Mouse (Mus musculus): ENCODE results near the gene Zbtb17.

Gene Zbtb17

DNA sequence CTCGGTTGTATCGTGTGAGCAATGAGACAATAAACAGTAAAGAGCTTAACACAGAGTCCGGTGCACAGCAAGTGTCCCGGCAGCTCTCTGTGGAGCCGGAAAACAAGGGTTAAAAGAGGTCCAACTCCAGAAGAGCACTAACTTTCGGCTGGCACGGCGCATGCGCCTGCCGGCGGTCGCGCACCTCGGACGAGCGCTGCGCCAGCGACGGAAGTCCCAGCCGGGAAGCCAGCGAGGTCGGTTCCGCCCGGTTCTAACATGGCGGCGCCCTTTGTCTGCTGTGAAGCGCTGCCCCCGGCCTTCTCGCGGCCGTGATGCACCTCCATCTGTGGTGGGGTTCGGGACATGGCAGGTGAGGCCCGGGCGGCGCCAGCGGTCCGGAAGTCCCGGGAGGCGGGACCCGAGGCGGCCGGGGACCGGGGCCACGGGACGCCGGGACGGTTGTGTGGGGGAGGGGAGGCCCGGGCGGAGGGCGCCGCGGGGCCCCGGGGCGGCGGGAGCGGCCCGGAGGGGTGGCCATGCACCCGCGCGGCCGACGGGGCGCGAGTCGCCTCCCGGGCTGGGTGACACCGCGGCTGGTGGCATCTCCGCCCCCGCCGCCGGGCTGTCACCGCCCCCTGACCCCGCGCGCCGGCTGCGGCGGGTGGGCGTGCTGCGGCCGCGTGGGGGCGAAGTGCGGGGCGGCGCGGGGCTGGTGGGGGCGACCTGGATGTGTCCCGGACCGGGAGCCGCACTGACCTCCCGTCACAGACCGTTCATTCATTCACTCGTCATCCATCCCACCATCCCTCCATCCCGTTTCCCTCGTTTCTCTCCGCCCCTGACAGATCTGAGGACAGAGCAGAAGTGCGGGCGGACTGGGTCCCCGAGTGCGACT, at the start of gene Zbtb17:
Gene Zbtb17, plus strand, starts transcription at position 204 of the 877 bp plus-strand sequence.
- peak; percentile 87 to 89 for DNase-seq (ENCODE audit: low spot score in 2 of 2)

GRCm38 (mm10) chr4:141394751-141395150, 49.7 kb upstream of the Zbtb17 start:
- no peak for DNase-seq (ENCODE audit: low spot score in 2 of 2)

- no peak for DNase-seq (ENCODE audit: low spot score in 2 of 2)
Observed at GRCm38 (mm10) chr4:141397861-141398260, 46.6 kb upstream of the Zbtb17 start.

DNA sequence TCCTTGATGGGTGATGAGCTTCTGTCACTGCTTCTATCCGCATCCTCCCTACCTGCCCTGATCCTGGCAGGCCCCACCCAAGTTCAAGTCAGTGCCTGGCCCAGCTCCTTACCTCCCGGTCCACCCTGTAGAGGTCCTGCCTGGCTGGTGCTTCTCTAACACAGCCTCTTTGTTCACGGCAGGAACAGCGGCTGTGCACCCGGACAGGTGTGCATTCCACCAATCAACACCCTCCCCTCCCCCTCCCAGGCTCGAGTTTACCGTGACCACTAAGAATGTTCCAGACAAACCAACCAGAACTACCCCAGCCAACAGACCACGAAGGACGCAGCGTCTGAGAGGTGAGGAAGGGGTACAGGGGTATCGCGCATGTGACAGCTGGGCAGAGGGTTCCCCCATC, 45.9 kb upstream of the Zbtb17 start, which contains the start of gene Clcnka:
Gene Clcnka, minus strand, starts transcription at position 180 of the 400 bp plus-strand sequence.
- DNase-seq (ENCODE audit: low spot score in 2 of 2) = no peak

- DNase-seq (ENCODE audit: low spot score in 2 of 2) = no peak
Observed at GRCm38 (mm10) chr4:141400171-141400570, 44.3 kb upstream of the Zbtb17 start.

DNA sequence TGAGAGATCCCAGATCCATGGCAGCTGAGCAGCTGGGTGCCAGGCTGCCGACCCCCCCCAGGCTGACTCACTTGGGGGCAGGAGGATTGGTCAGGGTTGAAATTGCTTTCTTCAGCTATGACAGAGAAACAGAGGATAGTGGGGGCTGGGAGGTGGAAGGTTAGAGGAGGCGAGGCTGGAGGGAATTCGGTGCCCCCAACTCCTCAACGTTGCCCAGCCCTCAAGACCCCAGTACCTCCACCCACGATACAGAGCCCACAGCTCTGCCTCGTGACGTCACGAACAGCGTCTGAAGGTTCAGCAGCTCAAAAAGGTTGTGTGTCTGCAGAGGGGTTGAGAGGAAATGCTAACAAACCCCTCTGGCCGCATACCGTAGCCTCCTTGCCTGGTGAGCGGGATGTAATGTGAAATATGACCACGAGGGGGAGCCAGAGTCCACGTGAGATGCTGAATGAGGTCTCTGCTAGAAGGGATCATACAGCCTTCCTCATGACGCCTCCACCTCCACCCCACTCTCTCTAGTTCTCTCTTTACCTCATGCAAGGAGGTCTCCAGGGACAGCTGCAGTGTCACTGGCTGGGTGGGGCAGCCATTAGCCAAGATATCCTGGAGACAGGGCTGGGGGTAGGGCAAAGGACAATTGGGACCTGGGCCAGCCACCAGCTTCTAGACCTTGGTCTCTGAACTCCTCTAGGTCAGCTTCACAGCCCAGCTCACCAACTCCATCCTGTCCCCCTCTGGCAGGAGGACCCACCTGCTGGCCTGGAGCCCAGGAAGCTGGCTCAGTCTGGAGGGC, 39.7 kb upstream of the Zbtb17 start:
- peak; percentile 71 to 73 for DNase-seq (ENCODE audit: low spot score in 2 of 2)

DNA sequence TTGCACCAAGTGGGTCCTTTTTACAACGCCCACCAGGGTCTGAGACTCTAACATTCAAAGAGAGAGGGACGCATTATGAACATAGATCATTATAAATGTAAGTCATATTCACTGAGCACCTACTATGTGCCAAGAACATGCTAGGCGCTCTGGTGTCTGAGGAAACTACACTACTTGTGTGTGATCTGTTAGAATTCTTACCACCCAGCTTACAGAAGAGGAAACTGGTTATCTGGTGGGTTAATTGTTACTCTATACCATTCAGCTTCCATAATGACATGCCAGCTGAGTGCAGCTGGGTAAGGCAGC, 39.2 kb upstream of the Zbtb17 start:
- no peak for DNase-seq (ENCODE audit: low spot score in 2 of 2)

DNA sequence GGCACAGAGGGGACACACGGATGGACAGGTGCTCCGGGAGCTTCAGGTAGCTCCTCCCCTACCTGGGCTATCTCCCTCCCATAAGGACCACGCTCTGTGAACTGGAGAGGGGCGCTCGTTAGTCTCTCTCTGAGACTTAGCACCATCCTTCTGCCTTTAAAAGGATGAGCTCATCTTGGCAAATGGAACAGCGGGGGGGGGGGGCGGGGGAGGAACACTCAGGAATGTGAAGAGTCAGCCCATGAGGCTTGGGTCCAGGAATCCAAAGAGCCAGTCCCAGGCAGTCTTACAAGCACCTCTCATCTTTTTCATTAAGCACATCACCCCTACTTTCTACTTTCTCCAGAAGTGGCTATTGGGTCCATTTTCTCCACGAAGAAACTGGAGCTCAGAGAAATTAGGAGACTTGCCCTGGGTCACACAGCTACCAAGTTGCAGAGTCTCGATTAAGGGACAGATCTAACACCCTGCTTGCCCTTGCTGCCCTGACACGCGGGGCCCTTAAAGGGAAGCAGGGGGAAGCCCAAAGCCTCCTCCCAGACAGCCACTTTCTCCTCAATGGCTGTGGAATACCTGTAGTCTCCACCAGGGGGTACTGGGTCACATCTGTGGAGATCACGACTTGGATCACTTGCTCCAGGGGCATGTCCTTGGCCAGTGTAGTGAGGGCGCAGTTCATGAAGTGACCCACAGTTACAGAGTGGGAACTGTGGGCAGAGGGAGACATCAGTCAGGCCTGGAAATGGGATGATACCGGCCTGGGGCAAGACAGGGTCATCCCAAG, 37.7 kb upstream of the Zbtb17 start:
- DNase-seq (ENCODE audit: low spot score in 2 of 2) = no peak

- no peak for DNase-seq (ENCODE audit: low spot score in 2 of 2)
Observed at GRCm38 (mm10) chr4:141408577-141408976, 35.9 kb upstream of the Zbtb17 start.

- no peak for DNase-seq (ENCODE audit: low spot score in 2 of 2)
Observed at GRCm38 (mm10) chr4:141411430-141411992, 32.9 kb upstream of the Zbtb17 start.

DNA sequence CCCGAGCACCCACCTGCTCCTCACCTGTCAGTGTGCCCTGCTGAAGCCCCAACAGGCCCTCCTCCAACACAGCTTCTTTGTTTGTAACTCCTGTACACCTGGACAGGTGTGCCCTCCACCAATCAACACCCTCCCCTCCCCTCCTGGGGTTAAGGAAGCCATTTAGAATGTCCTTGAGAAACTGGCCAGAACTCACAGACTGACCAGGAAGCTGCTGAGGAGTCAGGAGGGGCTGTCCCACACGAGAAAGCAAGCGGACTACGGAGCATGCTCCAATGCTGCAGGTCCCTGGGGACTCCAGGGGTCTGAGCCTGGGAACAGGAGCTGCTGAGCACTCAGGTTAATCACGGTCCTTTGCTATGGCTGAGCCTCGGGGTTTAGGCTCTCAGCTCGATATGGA, 28.5 kb upstream of the Zbtb17 start, which contains the start of gene Clcnkb:
Gene Clcnkb, minus strand, starts transcription at position 91 of the 400 bp plus-strand sequence.
- no peak for DNase-seq (ENCODE audit: low spot score in 2 of 2)

DNA sequence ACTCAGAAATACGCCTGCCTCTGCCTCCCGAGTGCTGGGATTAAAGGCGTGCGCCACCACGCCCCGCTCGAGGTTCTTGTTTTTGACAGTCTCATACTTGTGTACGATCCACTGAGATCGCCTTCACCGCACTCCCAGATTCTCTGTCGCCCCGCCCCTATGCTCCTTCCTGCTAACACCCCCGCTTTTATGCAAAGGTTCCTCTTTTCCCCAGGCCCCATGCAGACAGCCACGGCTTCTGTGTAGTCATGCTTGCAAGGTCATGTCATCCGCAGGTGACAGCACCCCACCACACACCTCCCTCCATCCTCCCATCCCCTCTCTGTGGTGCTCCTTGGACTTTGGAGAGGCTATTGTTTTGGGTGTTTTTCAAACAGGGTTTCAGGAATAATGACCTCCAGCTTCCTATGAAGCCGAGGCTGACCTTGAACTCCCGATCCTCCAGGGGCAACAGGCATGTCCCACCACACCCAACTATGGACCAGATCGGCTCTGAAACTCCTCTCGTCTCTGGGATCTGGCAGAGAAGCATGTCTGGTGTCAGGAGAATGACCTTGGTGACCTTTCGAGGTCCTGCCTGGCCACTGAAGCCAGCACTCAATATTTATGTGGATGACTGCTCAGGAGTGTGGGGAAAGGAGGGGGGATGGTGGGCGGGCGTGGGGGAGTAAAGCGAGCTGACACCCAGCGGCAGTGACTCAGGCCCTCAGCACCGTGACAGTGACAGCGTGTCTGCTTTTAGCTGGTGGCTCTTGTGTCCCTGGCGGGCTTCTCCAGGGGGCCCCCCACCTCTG, 24.9 kb upstream of the Zbtb17 start:
- peak; percentile 72 to 78 for DNase-seq (ENCODE audit: low spot score in 2 of 2)

DNA sequence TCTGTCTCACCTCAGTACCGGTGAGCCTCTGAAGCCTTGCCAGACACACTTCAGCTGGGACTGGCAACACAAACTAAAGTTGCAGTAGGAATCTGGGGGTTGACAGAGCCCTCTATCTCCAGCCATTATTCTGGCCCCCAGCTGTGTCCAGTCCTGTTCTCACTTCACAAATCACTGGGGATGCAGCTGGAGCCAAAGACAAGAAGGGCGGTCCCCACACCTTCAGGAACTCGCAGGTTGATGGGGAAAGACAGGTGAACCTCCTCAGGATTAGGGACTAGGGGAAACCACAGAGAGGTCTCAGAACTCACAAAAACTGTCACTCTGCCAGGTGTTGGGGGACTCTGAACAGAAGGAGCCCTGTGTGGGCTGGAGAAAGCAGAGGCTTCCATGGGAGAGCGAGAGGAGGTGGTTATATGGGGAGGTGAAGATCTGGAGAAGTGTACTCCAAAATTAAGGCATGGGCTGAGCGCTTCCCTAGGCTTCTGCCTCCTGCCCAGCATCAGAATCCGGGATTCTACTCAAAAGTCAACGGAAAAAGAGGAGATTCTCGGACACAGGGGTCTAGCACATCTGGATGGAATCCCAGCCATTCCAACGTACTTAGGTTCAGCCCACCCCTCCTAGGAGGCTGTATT, 24.1 kb upstream of the Zbtb17 start, which contains the start of gene Hspb7:
Gene Hspb7, plus strand, starts transcription at position 588 of the 638 bp plus-strand sequence.
- no peak for DNase-seq (ENCODE audit: low spot score in 2 of 2)

DNA sequence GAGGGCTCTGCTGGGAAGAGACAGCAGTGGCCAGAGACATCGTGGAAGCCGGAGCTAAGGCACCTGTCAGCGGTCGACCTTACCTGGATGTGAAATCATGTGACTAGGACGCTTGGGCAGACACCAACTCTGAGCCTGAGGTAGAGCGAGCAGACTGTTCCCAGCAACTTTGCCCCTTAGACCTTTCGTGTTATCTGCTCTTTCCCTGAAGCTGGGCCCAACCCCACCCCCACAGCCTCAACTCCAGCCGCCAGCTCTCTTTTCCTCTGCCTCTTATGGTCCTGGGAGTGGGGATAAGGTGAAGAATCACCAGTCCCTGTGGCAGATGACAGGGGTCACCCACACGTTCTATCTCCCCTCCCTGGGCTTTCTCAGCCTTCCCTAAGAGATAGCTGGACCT, 23.6 kb upstream of the Zbtb17 start:
- DNase-seq (ENCODE audit: low spot score in 2 of 2) = no peak

DNA sequence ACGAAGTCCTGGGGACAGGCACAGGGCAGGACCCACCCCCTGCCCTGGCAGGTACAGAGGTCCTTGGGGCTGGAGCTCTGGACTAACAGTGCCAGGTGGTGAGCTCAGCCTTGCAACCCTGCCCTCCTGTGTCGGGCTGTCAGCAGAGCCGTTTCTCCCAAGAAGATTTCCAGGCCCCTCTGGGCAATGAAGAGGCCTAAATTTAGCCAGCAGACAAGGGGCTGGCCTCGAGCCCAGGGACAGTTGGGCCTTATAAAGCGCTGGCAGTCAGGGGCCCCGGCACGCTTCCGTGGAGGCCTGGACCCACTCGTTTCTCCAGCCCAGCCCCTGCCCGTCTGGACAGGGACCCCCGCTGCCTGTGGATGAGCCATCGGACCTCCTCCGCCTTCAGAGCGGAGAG, 23.0 kb upstream of the Zbtb17 start:
- no peak for DNase-seq (ENCODE audit: low spot score in 2 of 2)

GRCm38 (mm10) chr4:141422841-141423240, 21.6 kb upstream of the Zbtb17 start:
- DNase-seq (ENCODE audit: low spot score in 2 of 2) = no peak

- no peak for DNase-seq (ENCODE audit: low spot score in 2 of 2)
Observed at GRCm38 (mm10) chr4:141423288-141423687, 21.2 kb upstream of the Zbtb17 start.

DNA sequence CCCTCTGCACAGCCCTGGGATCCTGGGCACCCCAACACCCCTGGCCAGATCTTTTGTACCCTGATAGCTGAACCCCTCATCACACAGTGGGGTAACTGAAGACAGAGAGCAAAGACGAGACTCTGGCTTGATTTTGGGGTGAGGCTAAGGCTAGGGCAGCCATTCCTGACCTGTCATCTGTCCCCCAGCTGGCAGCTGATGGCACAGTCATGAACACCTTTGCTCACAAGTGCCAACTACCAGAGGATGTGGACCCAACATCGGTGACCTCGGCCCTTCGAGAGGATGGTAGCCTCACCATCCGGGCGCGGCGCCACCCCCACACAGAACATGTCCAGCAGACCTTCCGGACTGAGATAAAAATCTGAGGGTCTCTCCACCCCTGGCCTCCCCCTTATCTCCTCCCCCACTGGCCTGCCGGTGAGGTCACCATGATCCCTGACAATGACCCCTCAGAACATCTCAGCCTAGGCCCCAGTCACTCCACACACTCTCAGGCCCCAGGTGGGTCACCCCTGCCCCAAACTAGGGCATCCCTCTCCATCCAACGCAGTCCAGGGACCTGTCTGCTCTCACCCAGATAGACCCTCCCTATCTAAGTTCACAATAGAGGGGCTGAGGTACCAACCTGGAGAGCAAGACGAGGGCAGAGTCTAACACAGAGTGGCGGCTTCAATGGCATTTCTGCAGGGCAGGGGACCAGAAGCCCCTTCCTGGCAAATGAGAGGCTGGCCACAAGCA, 20.6 kb upstream of the Zbtb17 start:
- DNase-seq (ENCODE audit: low spot score in 2 of 2) = no peak
